Mouse (Mus musculus) heart, postnatal 0 days (tissue): ENCODE results near the gene Cry2. TPM values are rescaled to one million over a fixed set of nuclear protein-coding genes. Genes with fewer than 3 reads are reported as not detected.

ENCODE experiments used
- ATAC-seq: fragments of 200-750 bp; cut with Nextera tagmentation; 2 replicates; pipeline ENCODE4 v1.8.0; 2017; ENCODE audit warnings: low read depth, moderate number of reproducible peaks, moderate library complexity; ENCODE audit not compliant: insufficient read depth
- DNase-seq: peaks from one replicate; pipeline ENCODE4 v3.0.0-alpha.2; 2016; ENCODE audit warnings: low spot score
- H3K27ac ChIP-seq: fragments of 300-500 bp; sonication (generic); 2 replicates; pipeline ENCODE4 v1.5.1; 2014; ENCODE audit warnings: low read depth, mild to moderate bottlenecking
- H3K27me3 ChIP-seq: fragments of 300-500 bp; sonication (generic); 2 replicates; pipeline ENCODE4 v1.6.1; 2014; ENCODE audit warnings: low read length, mixed read lengths; ENCODE audit not compliant: control insufficient read depth, insufficient read depth
- H3K36me3 ChIP-seq: fragments of 300-500 bp; sonication (generic); replicated peaks from 2 replicates; pipeline ENCODE4 v1.6.1; 2014; ENCODE audit warnings: low read length, mixed read lengths; ENCODE audit not compliant: control insufficient read depth, insufficient read depth
- H3K4me1 ChIP-seq: fragments of 300-500 bp; sonication (generic); 2 replicates; pipeline ENCODE4 v1.6.1; 2014; ENCODE audit warnings: antibody characterized with exemption; ENCODE audit not compliant: control insufficient read depth, insufficient read depth
- H3K4me2 ChIP-seq: fragments of 300-500 bp; sonication (generic); 2 replicates; pipeline ENCODE4 v1.6.1; 2014; ENCODE audit warnings: low read depth, mild to moderate bottlenecking, low read length, moderate library complexity
- H3K4me3 ChIP-seq: fragments of 300-500 bp; sonication (generic); 2 replicates; pipeline ENCODE4 v1.5.1; 2014; ENCODE audit warnings: low read depth, low read length
- H3K9ac ChIP-seq: fragments of 300-500 bp; sonication (generic); replicated peaks from 2 replicates; pipeline ENCODE4 v1.6.1; 2014; ENCODE audit warnings: low read depth, low read length, mixed read lengths
- H3K9me3 ChIP-seq: fragments of 300-500 bp; sonication (generic); replicated peaks from 2 replicates; pipeline ENCODE4 v1.6.1; 2016; ENCODE audit warnings: low read length; ENCODE audit not compliant: control insufficient read depth
- CTCF ChIP-seq: IDR thresholded peaks from 2 replicates; pipeline ENCODE4 v1.5.1; 2016; ENCODE audit warnings: antibody characterized with exemption, control low read depth, low read depth
- EP300 ChIP-seq: IDR thresholded peaks from 2 replicates; pipeline ENCODE4 v1.6.1; 2016; ENCODE audit warnings: antibody characterized with exemption, low read depth
- WGBS: fragments of 180-500 bp; shearing (Covaris S2); extraction: QIAGEN DNeasy Blood & Tissue Kit; methylation state at CpG from one replicate; pipeline ENCODE4 v1.1.7; 2014; 5-methylcytosine and 5-hydroxymethylcytosine counted together
- polyA plus RNA-seq: library from polyadenylated mRNA; unstranded; fragments of >200 nt; fragmentation: Nextera tagmentation; extraction: Ambion mirVana; gene quantifications from 2 replicates; pipeline ENCODE4 v1.2.1, GENCODE M21; 2015
- total RNA-seq: library from RNA; depleted of rRNA; stranded (reverse); fragments of >200 nt; gene quantifications from 2 replicates; pipeline ENCODE4 v1.2.3, GENCODE M21; 2014; ENCODE audit warnings: low replicate concordance

The Cry2 gene
- total and polyA plus RNA-seq, 2 experiments from 2014 or later: 9.5 to 17.3 TPM

- WGBS: 89% methylated on average over 11 of the region's 11 CpGs
- TF ChIP-seq EP300 (no peak), CTCF (no peak)
- H3K4me2 ChIP-seq: no peak overlapping the region
- H3K27ac ChIP-seq: no peak overlapping the region
- H3K9ac ChIP-seq: no peak overlapping the region
- H3K4me3 ChIP-seq: no peak overlapping the region
- ATAC-seq (no peak), DNase-seq (no peak)
- no peaks in the 10 kb centered on the region for H3K9me3 ChIP-seq
- H3K36me3 ChIP-seq: peaks cover 27% of the 10 kb centered on the region
- H3K4me1 ChIP-seq: peaks cover 26% of the 10 kb centered on the region
- H3K27me3 ChIP-seq: no peaks in the 10 kb centered on the region
Measured at GRCm38 (mm10) chr2:92454166-92454565, 20.3 kb upstream of the Cry2 start.

GRCm38 (mm10) chr2:92451126-92451525 lies 17.3 kb upstream of the Cry2 start:
- no peak overlapping the region for H3K4me2 ChIP-seq
- 84% methylated on average over 3 of the region's 3 CpGs for WGBS
- no peaks in the 10 kb centered on the region for H3K9me3 ChIP-seq
- H3K4me3 ChIP-seq: no peak overlapping the region
- no peaks in the 10 kb centered on the region for H3K27me3 ChIP-seq
- no peak for ATAC-seq
- H3K27ac ChIP-seq: no peak overlapping the region
- DNase-seq: no peak
- no peaks in the 10 kb centered on the region for H3K4me1 ChIP-seq
- TF ChIP-seq EP300 (no peak), CTCF (no peak)
- no peak overlapping the region for H3K9ac ChIP-seq
- H3K36me3 ChIP-seq: peaks cover 27% of the 10 kb centered on the region

- Histone ChIP-seq H3K9ac (no peak overlapping the region), H3K36me3 (no peaks in the 10 kb centered on the region), H3K4me2 (no peak overlapping the region), H3K4me3 (no peak overlapping the region), H3K4me1 (no peaks in the 10 kb centered on the region), H3K27ac (no peak overlapping the region), H3K9me3 (no peaks in the 10 kb centered on the region), H3K27me3 (no peaks in the 10 kb centered on the region)
- DNase-seq (no peak), ATAC-seq (no peak)
- WGBS: 63% methylated on average over 7 of the region's 7 CpGs
- TF ChIP-seq CTCF: no peak
- TF ChIP-seq EP300: no peak
Measured at GRCm38 (mm10) chr2:92447121-92447740, 13.4 kb upstream of the Cry2 start.

GRCm38 (mm10) chr2:92446656-92447055 lies 12.8 kb upstream of the Cry2 start:
- Histone ChIP-seq H3K27ac (no peak overlapping the region), H3K9ac (no peak overlapping the region), H3K27me3 (no peaks in the 10 kb centered on the region), H3K9me3 (no peaks in the 10 kb centered on the region), H3K4me3 (no peak overlapping the region), H3K4me2 (no peak overlapping the region), H3K36me3 (no peaks in the 10 kb centered on the region), H3K4me1 (no peaks in the 10 kb centered on the region)
- ATAC-seq (no peak), DNase-seq (no peak)
- 63% methylated on average over 8 of the region's 8 CpGs for WGBS
- TF ChIP-seq CTCF (no peak), EP300 (no peak)

GRCm38 (mm10) chr2:92445890-92446289 lies 12.0 kb upstream of the Cry2 start:
- Histone ChIP-seq H3K4me1 (no peaks in the 10 kb centered on the region), H3K4me2 (no peak overlapping the region), H3K4me3 (no peak overlapping the region), H3K36me3 (no peaks in the 10 kb centered on the region), H3K9me3 (no peaks in the 10 kb centered on the region), H3K27me3 (no peaks in the 10 kb centered on the region), H3K27ac (no peak overlapping the region), H3K9ac (no peak overlapping the region)
- TF ChIP-seq EP300 (no peak), CTCF (no peak)
- ATAC-seq: no peak
- DNase-seq: no peak
- 53% methylated on average over 9 of the region's 9 CpGs for WGBS

- Histone ChIP-seq H3K27ac (no peak overlapping the region), H3K4me2 (no peak overlapping the region), H3K4me3 (no peak overlapping the region), H3K9ac (no peak overlapping the region), H3K36me3 (no peaks in the 10 kb centered on the region), H3K27me3 (no peaks in the 10 kb centered on the region), H3K9me3 (no peaks in the 10 kb centered on the region), H3K4me1 (no peaks in the 10 kb centered on the region)
- no peak for DNase-seq
- ATAC-seq: no peak
- WGBS: 18% methylated on average over 4 of the region's 4 CpGs
- no peak for TF ChIP-seq CTCF
- TF ChIP-seq EP300: no peak
Measured at GRCm38 (mm10) chr2:92444376-92444775, 10.5 kb upstream of the Cry2 start.
